Mouse (Mus musculus) spleen, postnatal 36 days (tissue): ENCODE measurements around the gene Tjap1.
A peak's percentile ranks its signal among the peaks of the same experiment; 100 is the strongest.

Source experiments
- DNase-seq, 2 experiments: peaks; one replicate each; pipeline ENCODE4 v3.0.0; 2022; ENCODE audit warnings: low spot score in 2 of 2, mixed read lengths in 1 of 2

The Tjap1 gene

GRCm38 (mm10) chr17:46253452-46254084, 29.3 kb downstream of the Tjap1 start, which contains the start of gene Lrrc73:
Gene Lrrc73, plus strand, starts transcription at chr17:46253531.
- peak; percentile 77 to 85 for DNase-seq

- no peak for DNase-seq
These were observed 30.0 kb downstream of the Tjap1 start for GRCm38 (mm10) chr17:46252571-46253451.

GRCm38 (mm10) chr17:46251174-46251573, 31.7 kb downstream of the Tjap1 start:
- peak in 1 of 2 experiments; percentile 24 for DNase-seq

GRCm38 (mm10) chr17:46248189-46248522, 34.7 kb downstream of the Tjap1 start:
- DNase-seq: no peak

GRCm38 (mm10) chr17:46247512-46248188, 35.2 kb downstream of the Tjap1 start, which contains the start of the genes Polr1c and Yipf3:
Gene Polr1c, minus strand, starts transcription at chr17:46248054.
Gene Yipf3, plus strand, starts transcription at chr17:46248080.
- peak; percentile 94 to 95 for DNase-seq

GRCm38 (mm10) chr17:46244579-46244978, 38.2 kb downstream of the Tjap1 start:
- no peak for DNase-seq

- DNase-seq: no peak
These were observed 39.2 kb downstream of the Tjap1 start for GRCm38 (mm10) chr17:46243624-46244023.

- no peak for DNase-seq
These were observed 39.8 kb downstream of the Tjap1 start for GRCm38 (mm10) chr17:46242993-46243392.

GRCm38 (mm10) chr17:46242274-46242673, 40.6 kb downstream of the Tjap1 start:
- no peak for DNase-seq

GRCm38 (mm10) chr17:46241471-46241870, 41.4 kb downstream of the Tjap1 start:
- no peak for DNase-seq

- no peak for DNase-seq
These were observed 43.2 kb downstream of the Tjap1 start for GRCm38 (mm10) chr17:46239516-46240114.

GRCm38 (mm10) chr17:46237480-46237879, 45.3 kb downstream of the Tjap1 start:
- DNase-seq: no peak

GRCm38 (mm10) chr17:46237079-46237478, 45.7 kb downstream of the Tjap1 start:
- no peak for DNase-seq

- DNase-seq: no peak
These were observed 46.8 kb downstream of the Tjap1 start for GRCm38 (mm10) chr17:46236067-46236466.

GRCm38 (mm10) chr17:46227576-46227975, 55.2 kb downstream of the Tjap1 start:
- no peak for DNase-seq

- DNase-seq: no peak
These were observed 61.2 kb downstream of the Tjap1 start for GRCm38 (mm10) chr17:46221601-46222000.

GRCm38 (mm10) chr17:46210550-46210949, 72.3 kb downstream of the Tjap1 start:
- DNase-seq: no peak
